Mouse (Mus musculus): ENCODE data around the gene Foxj1. TPM values are rescaled to one million over a fixed set of nuclear protein-coding genes. Genes with fewer than 3 reads are reported as not detected.

Gene Foxj1
- polyA plus RNA-seq, 1 experiment from 2014 or later: 22.1 TPM

DNA sequence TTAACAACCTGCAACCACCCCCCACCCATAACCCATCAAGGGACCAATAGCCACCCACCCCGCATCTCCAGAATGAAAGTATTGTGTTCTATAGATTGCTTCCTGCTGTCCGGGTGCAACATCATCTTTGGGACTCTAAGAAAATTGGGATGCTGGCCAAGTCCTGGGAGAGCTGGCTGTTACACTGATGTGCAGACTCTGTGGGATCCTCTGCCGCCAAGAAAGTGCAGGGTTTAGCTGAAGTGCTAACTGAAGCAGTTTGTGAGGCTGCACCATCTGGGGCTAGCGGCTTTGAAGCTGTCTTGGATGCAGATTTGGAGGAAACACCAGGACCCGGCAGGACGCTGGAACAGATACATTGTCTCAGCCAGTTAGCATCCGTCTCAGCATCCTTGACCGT, 24.0 kb downstream of the Foxj1 start:
- H3K4me2 ChIP-seq (ENCODE audit: low read depth, low read length): no peak overlapping the region
- no peak overlapping the region for H3K9ac ChIP-seq (ENCODE audit: low read length)
- H3K4me1 ChIP-seq (replicated peaks; ENCODE audit: control insufficient read depth, insufficient read depth, low read length): no peaks in the 10 kb centered on the region; the same call in 1 of the 2 replicates
- H3K36me3 ChIP-seq (ENCODE audit: control insufficient read depth, insufficient read depth, low read length): no peaks in the 10 kb centered on the region
- peak; percentile 64 for ATAC-seq (ENCODE audit: low read depth)
- no peaks in the 10 kb centered on the region for H3K9me3 ChIP-seq (ENCODE audit: control insufficient read depth, low read length)
- H3K4me3 ChIP-seq (ENCODE audit: low read length): no peak overlapping the region
- H3K27me3 ChIP-seq (ENCODE audit: control insufficient read depth, insufficient read depth, low read depth, low read length): no peaks in the 10 kb centered on the region
- no peak overlapping the region for H3K27ac ChIP-seq (ENCODE audit: low read length)
- 28% methylated on average over 8 of the region's 8 CpGs for WGBS

DNA sequence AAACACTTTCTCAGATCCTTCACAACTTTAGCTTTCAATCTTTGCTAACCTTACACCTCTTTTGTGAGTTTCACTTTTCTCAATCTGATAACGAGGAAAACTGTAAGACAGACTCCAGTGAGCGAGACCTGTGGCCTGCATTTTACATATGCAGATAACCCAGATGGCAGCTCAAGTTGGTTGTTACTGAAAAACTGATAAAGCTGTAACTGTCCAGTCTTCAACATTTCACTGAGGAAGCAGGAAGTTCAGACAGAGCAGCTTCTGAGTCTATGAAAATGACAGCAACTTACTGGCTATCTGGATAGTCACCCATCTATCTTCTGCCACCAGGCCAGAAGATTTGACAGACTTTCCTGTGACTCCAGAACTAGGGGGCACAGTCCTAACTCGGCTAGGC, 25.6 kb downstream of the Foxj1 start:
- Histone ChIP-seq H3K4me3 (ENCODE audit: low read length) (no peak overlapping the region), H3K27me3 (ENCODE audit: control insufficient read depth, insufficient read depth, low read depth, low read length) (no peaks in the 10 kb centered on the region), H3K36me3 (ENCODE audit: control insufficient read depth, insufficient read depth, low read length) (peaks cover 4% of the 10 kb centered on the region), H3K9ac (ENCODE audit: low read length) (no peak overlapping the region), H3K4me1 (replicated peaks; ENCODE audit: control insufficient read depth, insufficient read depth, low read length) (peaks cover 4% of the 10 kb centered on the region), H3K27ac (ENCODE audit: low read length) (no peak overlapping the region), H3K4me2 (ENCODE audit: low read depth, low read length) (no peak overlapping the region), H3K9me3 (ENCODE audit: control insufficient read depth, low read length) (no peaks in the 10 kb centered on the region)
- no peak for ATAC-seq (ENCODE audit: low read depth)
- 71% methylated on average over 3 of the region's 3 CpGs for WGBS

DNA sequence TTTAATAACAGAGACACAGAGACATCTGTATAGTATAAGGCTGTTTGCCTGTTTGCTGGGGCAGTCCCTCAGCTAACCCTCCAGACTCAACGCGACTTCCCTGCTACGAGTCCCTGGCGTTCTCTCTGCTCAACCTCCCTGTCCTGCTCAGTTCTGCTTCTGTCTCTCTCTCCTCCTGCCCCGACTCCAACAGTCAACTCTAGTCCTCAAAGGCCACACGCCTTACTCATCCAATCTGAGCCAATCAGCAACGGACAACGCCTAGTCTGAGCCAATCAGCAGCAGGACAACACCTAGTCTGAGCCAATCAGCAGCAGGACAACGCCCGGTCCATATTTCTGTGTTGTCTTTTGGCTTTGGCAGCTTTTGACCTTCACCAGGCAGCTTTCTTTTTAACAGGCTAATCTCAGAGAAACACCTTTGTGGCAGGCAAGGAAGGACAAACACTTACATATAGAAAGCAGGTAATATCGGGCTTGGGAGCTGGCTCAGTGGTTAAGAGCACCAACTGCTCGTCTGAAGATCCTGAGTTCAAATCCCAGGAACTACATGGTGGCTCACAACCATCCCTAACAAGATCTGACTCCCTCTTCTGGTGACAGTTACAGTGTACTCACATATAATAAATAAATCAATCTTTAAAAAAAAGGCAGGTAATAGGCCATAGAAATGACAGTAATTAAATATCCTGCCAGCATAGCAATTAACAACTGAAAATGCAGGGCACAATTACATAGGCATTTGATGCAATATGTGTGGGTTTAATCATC, 27.3 kb downstream of the Foxj1 start:
- Histone ChIP-seq H3K4me2 (ENCODE audit: low read depth, low read length) (no peak overlapping the region), H3K27me3 (ENCODE audit: control insufficient read depth, insufficient read depth, low read depth, low read length) (no peaks in the 10 kb centered on the region), H3K9me3 (ENCODE audit: control insufficient read depth, low read length) (no peaks in the 10 kb centered on the region), H3K9ac (ENCODE audit: low read length) (no peak overlapping the region), H3K4me1 (replicated peaks; ENCODE audit: control insufficient read depth, insufficient read depth, low read length) (peaks cover 4% of the 10 kb centered on the region), H3K4me3 (ENCODE audit: low read length) (no peak overlapping the region), H3K36me3 (ENCODE audit: control insufficient read depth, insufficient read depth, low read length) (peaks cover 18% of the 10 kb centered on the region), H3K27ac (ENCODE audit: low read length) (no peak overlapping the region)
- ATAC-seq (ENCODE audit: low read depth): no peak
- WGBS: 91% methylated on average over 12 of the region's 12 CpGs

DNA sequence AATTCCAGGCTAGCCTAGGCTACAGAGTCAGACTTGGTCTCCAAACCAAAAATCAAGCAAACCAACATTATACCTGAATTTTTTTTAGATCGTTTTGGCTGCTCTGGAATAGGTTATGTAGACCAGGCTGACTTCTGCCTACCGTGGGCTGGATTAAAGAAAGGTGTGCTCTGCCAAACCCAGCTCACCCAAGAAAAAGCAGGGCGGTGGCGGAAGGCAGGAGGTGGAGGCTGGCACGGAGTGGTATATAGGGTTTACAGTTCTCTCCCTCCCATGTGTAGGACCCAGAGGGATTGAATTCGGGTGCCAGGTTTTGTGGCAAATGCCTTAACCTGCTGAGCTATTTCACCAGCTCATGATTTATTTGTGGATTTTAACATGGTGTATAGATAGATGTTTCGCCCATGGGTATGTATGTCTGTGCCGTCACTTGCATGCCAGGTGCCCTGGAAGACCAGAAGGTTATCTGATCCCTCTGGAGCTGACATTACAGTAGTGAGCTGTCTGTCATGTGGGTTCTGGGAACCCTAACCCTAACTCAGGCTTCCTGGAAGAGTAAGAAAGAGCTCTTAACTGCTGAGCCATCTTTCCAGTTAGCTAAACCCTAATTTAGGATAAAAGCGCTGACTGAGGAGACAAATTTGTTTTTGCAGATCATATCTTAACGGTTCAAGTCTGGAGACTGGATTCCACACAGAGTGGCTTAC, 28.0 kb downstream of the Foxj1 start, which contains the start of gene Exoc7:
Gene Exoc7 (minus strand): TSS at position 215 of the 707 bp plus-strand sequence.
- Histone ChIP-seq H3K4me1 (replicated peaks; ENCODE audit: control insufficient read depth, insufficient read depth, low read length) (peaks cover 4% of the 10 kb centered on the region), H3K9ac (ENCODE audit: low read length) (peak within 1 kb of the TSS; percentile 72), H3K4me2 (ENCODE audit: low read depth, low read length) (peak within 1 kb of the TSS; percentile 71), H3K4me3 (ENCODE audit: low read length) (peak within 1 kb of the TSS; percentile 61), H3K27me3 (ENCODE audit: control insufficient read depth, insufficient read depth, low read depth, low read length) (no peaks in the 10 kb centered on the region), H3K27ac (ENCODE audit: low read length) (no peak within 1 kb of the TSS), H3K9me3 (ENCODE audit: control insufficient read depth, low read length) (no peaks in the 10 kb centered on the region), H3K36me3 (ENCODE audit: control insufficient read depth, insufficient read depth, low read length) (peaks cover 19% of the 10 kb centered on the region)
- 81% methylated on average over 10 of the region's 10 CpGs for WGBS
- no peak for ATAC-seq (ENCODE audit: low read depth)

DNA sequence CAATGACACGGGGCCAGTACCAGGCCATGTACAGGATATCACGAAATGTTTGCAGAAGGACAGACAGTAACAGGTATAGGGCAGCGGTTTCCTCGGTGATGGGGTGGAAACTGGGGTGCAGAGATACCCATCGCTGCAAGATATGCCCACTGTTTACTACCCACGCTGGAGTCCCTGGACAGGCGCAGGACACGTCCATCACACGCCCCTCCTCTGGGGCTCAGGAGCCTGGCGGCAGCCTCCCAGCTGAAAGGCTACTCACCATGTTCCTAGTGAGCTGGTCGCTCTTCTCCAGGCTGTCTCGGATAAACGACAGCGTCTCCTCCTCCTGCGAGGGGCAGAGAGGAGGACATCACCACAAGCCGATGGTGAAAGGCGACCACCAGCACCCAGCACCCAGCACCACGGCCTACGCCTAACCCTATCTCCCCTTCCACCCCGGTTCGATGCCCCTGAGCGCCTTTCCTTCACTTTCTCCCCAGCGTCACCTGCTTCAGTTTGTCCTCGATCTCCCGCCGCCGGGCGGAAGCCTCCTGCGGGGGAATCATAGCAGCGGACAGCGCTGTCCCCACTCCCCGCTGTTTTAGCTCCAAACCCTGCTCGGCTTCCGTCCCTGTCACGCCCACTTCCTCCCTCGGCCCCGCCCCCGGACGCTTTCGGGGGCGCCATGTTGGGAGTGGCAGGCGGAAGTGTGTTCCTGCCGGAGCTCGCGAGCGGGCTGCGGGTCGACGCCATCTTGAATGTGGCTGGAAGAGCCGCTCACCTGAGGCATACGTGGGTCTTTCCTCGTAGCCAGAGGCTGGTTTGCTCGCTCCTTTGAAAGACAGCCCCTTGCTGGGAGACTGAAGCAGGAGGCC, 28.8 kb downstream of the Foxj1 start:
- Histone ChIP-seq H3K4me2 (ENCODE audit: low read depth, low read length) (peak overlapping the region; percentile 71), H3K4me3 (ENCODE audit: low read length) (peak overlapping the region; percentile 61), H3K27ac (ENCODE audit: low read length) (no peak overlapping the region), H3K9me3 (ENCODE audit: control insufficient read depth, low read length) (no peaks in the 10 kb centered on the region), H3K27me3 (ENCODE audit: control insufficient read depth, insufficient read depth, low read depth, low read length) (no peaks in the 10 kb centered on the region), H3K9ac (ENCODE audit: low read length) (peak overlapping the region; percentile 72), H3K36me3 (ENCODE audit: control insufficient read depth, insufficient read depth, low read length) (peaks cover 24% of the 10 kb centered on the region), H3K4me1 (replicated peaks; ENCODE audit: control insufficient read depth, insufficient read depth, low read length) (peaks cover 4% of the 10 kb centered on the region)
- WGBS: 1% methylated on average over 53 of the region's 53 CpGs
- peak; percentile 96 for ATAC-seq (ENCODE audit: low read depth)

DNA sequence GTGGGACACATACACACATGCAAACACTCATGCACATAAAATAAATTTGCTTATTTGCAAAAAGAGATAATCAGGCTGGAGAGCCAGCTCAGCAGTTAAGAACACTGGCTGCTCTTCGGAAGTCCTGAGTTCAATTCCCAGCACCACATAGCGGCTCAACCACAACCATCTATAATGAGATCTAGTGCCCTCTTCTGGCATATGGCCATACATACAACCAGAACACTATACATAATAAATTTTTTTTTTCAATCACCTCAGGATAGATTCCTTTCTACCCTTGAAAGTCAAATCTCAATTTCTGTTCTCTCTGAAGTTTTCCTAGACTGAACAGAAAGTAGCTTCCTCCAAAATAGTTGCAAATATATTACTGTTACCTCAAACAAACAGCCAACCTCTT, 29.8 kb downstream of the Foxj1 start:
- H3K27me3 ChIP-seq (ENCODE audit: control insufficient read depth, insufficient read depth, low read depth, low read length): no peaks in the 10 kb centered on the region
- ATAC-seq (ENCODE audit: low read depth): no peak
- no peak overlapping the region for H3K9ac ChIP-seq (ENCODE audit: low read length)
- peaks cover 28% of the 10 kb centered on the region for H3K36me3 ChIP-seq (ENCODE audit: control insufficient read depth, insufficient read depth, low read length)
- H3K27ac ChIP-seq (ENCODE audit: low read length): no peak overlapping the region
- H3K9me3 ChIP-seq (ENCODE audit: control insufficient read depth, low read length): no peaks in the 10 kb centered on the region
- WGBS: 95% methylated on average over 2 of the region's 2 CpGs
- H3K4me3 ChIP-seq (ENCODE audit: low read length): no peak overlapping the region
- peaks cover 4% of the 10 kb centered on the region for H3K4me1 ChIP-seq (replicated peaks; ENCODE audit: control insufficient read depth, insufficient read depth, low read length)
- H3K4me2 ChIP-seq (ENCODE audit: low read depth, low read length): peak overlapping the region; percentile 71

DNA sequence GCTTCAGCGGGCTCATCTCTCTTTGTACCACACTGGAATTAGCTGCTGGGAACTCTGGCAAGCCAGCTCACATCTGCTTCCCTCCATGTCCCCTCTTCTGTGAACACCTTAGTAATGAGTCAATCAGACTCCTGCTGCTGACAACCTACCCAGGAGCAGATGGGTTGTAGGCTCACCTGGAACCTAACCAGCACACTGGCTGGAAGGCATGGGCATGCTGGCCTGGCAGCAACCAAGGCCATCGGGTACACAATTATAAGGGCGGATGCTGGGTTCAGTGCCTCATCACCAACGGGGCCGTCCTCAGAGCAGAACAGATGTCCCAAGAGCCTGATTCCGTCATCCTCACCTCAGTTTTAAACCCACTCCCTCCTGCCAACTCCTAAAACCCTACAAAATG, 36.6 kb downstream of the Foxj1 start:
- H3K36me3 ChIP-seq (ENCODE audit: control insufficient read depth, insufficient read depth, low read length): peaks cover 30% of the 10 kb centered on the region
- H3K4me2 ChIP-seq (ENCODE audit: low read depth, low read length): no peak overlapping the region

DNA sequence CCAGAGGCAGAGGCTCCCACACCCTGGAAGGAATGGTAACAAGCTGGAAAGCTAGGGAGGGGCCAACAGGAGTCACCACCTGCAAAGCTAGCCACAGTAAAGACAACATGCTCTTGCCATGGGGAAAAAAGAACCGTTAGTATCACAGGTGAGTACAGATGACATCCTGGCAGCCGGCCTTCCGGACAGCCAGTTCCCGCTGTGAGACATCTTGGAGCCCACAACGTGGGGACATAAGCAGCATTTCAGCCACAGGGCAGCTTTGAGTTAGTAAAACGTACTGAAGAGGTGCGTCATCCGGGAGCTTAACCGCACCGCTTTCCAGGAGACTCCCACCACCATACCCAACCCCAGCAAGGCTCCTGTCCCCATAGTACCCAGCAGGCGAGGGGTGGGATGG, 37.0 kb downstream of the Foxj1 start:
- H3K4me1 ChIP-seq (replicated peaks; ENCODE audit: control insufficient read depth, insufficient read depth, low read length): no peaks in the 10 kb centered on the region
- 90% methylated on average over 11 of the region's 11 CpGs for WGBS
- H3K27ac ChIP-seq (ENCODE audit: low read length): no peak overlapping the region
- no peak overlapping the region for H3K9ac ChIP-seq (ENCODE audit: low read length)
- ATAC-seq (ENCODE audit: low read depth): no peak
- H3K4me3 ChIP-seq (ENCODE audit: low read length): no peak overlapping the region
- H3K36me3 ChIP-seq (ENCODE audit: control insufficient read depth, insufficient read depth, low read length): peaks cover 26% of the 10 kb centered on the region
- H3K27me3 ChIP-seq (ENCODE audit: control insufficient read depth, insufficient read depth, low read depth, low read length): no peaks in the 10 kb centered on the region
- H3K9me3 ChIP-seq (ENCODE audit: control insufficient read depth, low read length): no peaks in the 10 kb centered on the region
- no peak overlapping the region for H3K4me2 ChIP-seq (ENCODE audit: low read depth, low read length)

More for the DNA sequence above, 36.6 kb downstream of the Foxj1 start:
- WGBS: 88% methylated on average over 6 of the region's 6 CpGs
- Histone ChIP-seq H3K4me1 (replicated peaks; ENCODE audit: control insufficient read depth, insufficient read depth, low read length) (no peaks in the 10 kb centered on the region), H3K27me3 (ENCODE audit: control insufficient read depth, insufficient read depth, low read depth, low read length) (no peaks in the 10 kb centered on the region), H3K4me3 (ENCODE audit: low read length) (no peak overlapping the region), H3K27ac (ENCODE audit: low read length) (no peak overlapping the region), H3K9me3 (ENCODE audit: control insufficient read depth, low read length) (no peaks in the 10 kb centered on the region), H3K9ac (ENCODE audit: low read length) (no peak overlapping the region)
- no peak for ATAC-seq (ENCODE audit: low read depth)

DNA sequence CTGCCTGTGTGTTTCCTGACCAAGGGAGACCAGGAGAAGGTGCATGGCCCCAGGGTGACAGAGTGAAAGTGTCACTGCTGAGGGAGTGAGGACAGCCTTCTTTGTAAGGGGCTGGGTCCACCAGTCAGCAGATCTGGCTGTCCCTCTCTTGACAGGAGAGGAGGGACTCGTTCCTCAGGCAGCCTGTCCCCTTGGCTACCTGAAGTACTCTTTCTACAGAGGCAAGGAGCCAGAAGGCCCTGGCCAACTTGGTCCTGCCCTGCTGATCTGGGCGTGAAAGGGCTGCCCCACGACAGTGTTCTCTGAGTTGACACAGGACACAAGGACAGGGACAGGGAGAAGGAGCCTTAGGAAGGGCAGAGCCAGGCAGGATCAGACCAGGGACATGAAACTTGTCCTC, 38.2 kb downstream of the Foxj1 start:
- no peaks in the 10 kb centered on the region for H3K9me3 ChIP-seq (ENCODE audit: control insufficient read depth, low read length)
- H3K4me3 ChIP-seq (ENCODE audit: low read length): no peak overlapping the region
- no peaks in the 10 kb centered on the region for H3K27me3 ChIP-seq (ENCODE audit: control insufficient read depth, insufficient read depth, low read depth, low read length)
- H3K4me2 ChIP-seq (ENCODE audit: low read depth, low read length): no peak overlapping the region
- no peak overlapping the region for H3K27ac ChIP-seq (ENCODE audit: low read length)
- no peaks in the 10 kb centered on the region for H3K4me1 ChIP-seq (replicated peaks; ENCODE audit: control insufficient read depth, insufficient read depth, low read length)
- ATAC-seq (ENCODE audit: low read depth): 0 out of 2 replicates have a peak, but pooled peaks have one; percentile 16
- peaks cover 23% of the 10 kb centered on the region for H3K36me3 ChIP-seq (ENCODE audit: control insufficient read depth, insufficient read depth, low read length)
- H3K9ac ChIP-seq (ENCODE audit: low read length): no peak overlapping the region
- 47% methylated on average over 3 of the region's 3 CpGs for WGBS

All from lung, embryonic 16.5 days (tissue).